Mouse (Mus musculus) G1E (cell line): ENCODE measurements around the gene Chkb.

Experiments
- CTCF ChIP-seq: IDR thresholded peaks from 2 replicates; pipeline ENCODE4 v1.5.1; 2012; ENCODE audit warnings: low read depth, low read length, inconsistent platforms, mixed read lengths
- GATA1 ChIP-seq: IDR thresholded peaks from 2 replicates; pipeline ENCODE4 v1.6.1; 2012; ENCODE audit warnings: borderline replicate concordance, low read length, inconsistent platforms, mixed read lengths
- POLR2AphosphoS5 ChIP-seq: IDR thresholded peaks from 2 replicates; pipeline ENCODE4 v1.6.1; 2012; ENCODE audit warnings: low read depth, low read length, inconsistent platforms; ENCODE audit not compliant: insufficient replicate concordance

DNA sequence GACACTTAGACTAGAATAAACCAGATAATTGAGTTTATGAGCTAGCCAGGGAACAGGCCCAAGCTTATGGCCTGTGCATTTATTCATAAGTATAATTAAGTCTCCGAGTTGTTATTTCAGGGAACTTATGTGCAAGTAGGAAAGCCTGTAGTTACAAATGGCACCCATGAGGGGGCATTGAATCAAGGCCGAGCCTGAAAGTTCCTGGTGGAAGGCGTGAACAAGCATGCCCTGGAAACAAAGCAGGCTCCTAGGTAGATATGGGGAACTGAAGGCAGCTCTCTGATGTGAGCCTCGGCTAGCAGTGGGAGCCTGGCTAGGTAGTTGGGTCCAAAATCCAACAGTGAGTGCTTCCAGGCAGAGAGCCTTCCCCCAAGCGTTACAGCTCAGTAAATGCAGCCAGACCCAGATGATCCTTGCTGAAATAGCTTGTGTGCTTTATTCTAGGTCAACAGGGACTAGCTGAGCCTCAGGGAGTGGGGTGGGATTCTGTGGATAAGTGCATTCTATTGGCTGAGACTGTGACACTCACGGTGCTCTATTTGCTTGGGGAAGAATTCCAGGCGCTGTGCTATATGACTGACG is 12.9 kb upstream of the Chkb start:
- TF ChIP-seq CTCF (no peak), POLR2AphosphoS5 (no peak), GATA1 (no peak)
